Mouse (Mus musculus): ENCODE results near the gene Dtwd1. TPM values are rescaled to one million over a fixed set of nuclear protein-coding genes. Genes with fewer than 3 reads are reported as not detected.

Dtwd1 gene
- total RNA-seq (2014; rRNA removed; ENCODE audit: low replicate concordance) (3.5 and 4.2 TPM in 2 replicates), polyA plus RNA-seq (2015; fragmentation: Nextera tagmentation; extraction: Ambion mirVana) (13.6 and 15.5 TPM in 2 replicates)

GRCm38 (mm10) chr2:126151855-126152571, at the start of gene Dtwd1, which contains the start of gene Fam227b:
Dtwd1 (plus strand) TSS chr2:126152141.
Fam227b (minus strand) TSS chr2:126152004.
- TF ChIP-seq EP300 (IDR thresholded peaks at IDR 0.05; ENCODE audit: low read depth) (peak; percentile 54; the same call in 1 of the 2 replicates), CTCF (IDR thresholded peaks at IDR 0.05; ENCODE audit: low read depth) (no peak)
- peak; percentile 96 for DNase-seq (ENCODE audit: low spot score)
- peak; percentile 98 for ATAC-seq (ENCODE audit: insufficient read depth, low read depth)
- Histone ChIP-seq H3K27ac (ENCODE audit: low read depth) (peak within 1 kb of the TSS; percentile 93), H3K36me3 (replicated peaks; ENCODE audit: control insufficient read depth, insufficient read depth, low read length) (no peaks in the 10 kb centered on the region; the same call in 1 of the 2 replicates), H3K4me3 (ENCODE audit: low read depth, low read length) (peak within 1 kb of the TSS; percentile 87), H3K4me2 (ENCODE audit: low read depth, low read length) (peak within 1 kb of the TSS; percentile 59), H3K9me3 (replicated peaks; ENCODE audit: control insufficient read depth, low read length) (no peaks in the 10 kb centered on the region), H3K9ac (replicated peaks; ENCODE audit: low read depth, low read length) (peak within 1 kb of the TSS; percentile 85), H3K4me1 (ENCODE audit: control insufficient read depth, insufficient read depth) (peaks cover 7% of the 10 kb centered on the region; the same call in 1 of the 2 replicates), H3K27me3 (ENCODE audit: control insufficient read depth, insufficient read depth, low read length) (no peaks in the 10 kb centered on the region)
- WGBS: under 1% methylated on average over 57 of the region's 57 CpGs

GRCm38 (mm10) chr2:126147723-126148122, 4.2 kb upstream of the Dtwd1 start:
- Histone ChIP-seq H3K27ac (ENCODE audit: low read depth) (no peak overlapping the region), H3K4me1 (ENCODE audit: control insufficient read depth, insufficient read depth) (peaks cover 2% of the 10 kb centered on the region; the same call in 1 of the 2 replicates), H3K9ac (replicated peaks; ENCODE audit: low read depth, low read length) (no peak overlapping the region), H3K4me3 (ENCODE audit: low read depth, low read length) (no peak overlapping the region), H3K4me2 (ENCODE audit: low read depth, low read length) (no peak overlapping the region), H3K27me3 (ENCODE audit: control insufficient read depth, insufficient read depth, low read length) (no peaks in the 10 kb centered on the region), H3K36me3 (replicated peaks; ENCODE audit: control insufficient read depth, insufficient read depth, low read length) (no peaks in the 10 kb centered on the region), H3K9me3 (replicated peaks; ENCODE audit: control insufficient read depth, low read length) (no peaks in the 10 kb centered on the region)
- ATAC-seq (ENCODE audit: insufficient read depth, low read depth): no peak
- DNase-seq (ENCODE audit: low spot score): no peak
- TF ChIP-seq CTCF (IDR thresholded peaks at IDR 0.05; ENCODE audit: low read depth) (no peak), EP300 (IDR thresholded peaks at IDR 0.05; ENCODE audit: low read depth) (no peak)

GRCm38 (mm10) chr2:126165277-126166018, 13.5 kb downstream of the Dtwd1 start:
- Histone ChIP-seq H3K4me3 (ENCODE audit: low read depth, low read length) (no peak overlapping the region), H3K36me3 (replicated peaks; ENCODE audit: control insufficient read depth, insufficient read depth, low read length) (peaks cover 25% of the 10 kb centered on the region), H3K9me3 (replicated peaks; ENCODE audit: control insufficient read depth, low read length) (no peaks in the 10 kb centered on the region), H3K9ac (replicated peaks; ENCODE audit: low read depth, low read length) (no peak overlapping the region), H3K27me3 (ENCODE audit: control insufficient read depth, insufficient read depth, low read length) (no peaks in the 10 kb centered on the region), H3K4me2 (ENCODE audit: low read depth, low read length) (no peak overlapping the region), H3K27ac (ENCODE audit: low read depth) (no peak overlapping the region), H3K4me1 (ENCODE audit: control insufficient read depth, insufficient read depth) (no peaks in the 10 kb centered on the region)
- no peak for ATAC-seq (ENCODE audit: insufficient read depth, low read depth)
- 76% methylated on average over 5 of the region's 5 CpGs for WGBS
- DNase-seq (ENCODE audit: low spot score): no peak
- no peak for TF ChIP-seq EP300 (IDR thresholded peaks at IDR 0.05; ENCODE audit: low read depth)
- TF ChIP-seq CTCF (IDR thresholded peaks at IDR 0.05; ENCODE audit: low read depth): no peak

- TF ChIP-seq EP300 (IDR thresholded peaks at IDR 0.05; ENCODE audit: low read depth): no peak
- H3K9ac ChIP-seq (replicated peaks; ENCODE audit: low read depth, low read length): no peak overlapping the region
- H3K4me2 ChIP-seq (ENCODE audit: low read depth, low read length): no peak overlapping the region
- H3K4me1 ChIP-seq (ENCODE audit: control insufficient read depth, insufficient read depth): no peaks in the 10 kb centered on the region
- ATAC-seq (ENCODE audit: insufficient read depth, low read depth): no peak
- peaks cover 17% of the 10 kb centered on the region for H3K36me3 ChIP-seq (replicated peaks; ENCODE audit: control insufficient read depth, insufficient read depth, low read length)
- H3K9me3 ChIP-seq (replicated peaks; ENCODE audit: control insufficient read depth, low read length): no peaks in the 10 kb centered on the region
- no peak overlapping the region for H3K27ac ChIP-seq (ENCODE audit: low read depth)
- DNase-seq (ENCODE audit: low spot score): no peak
- no peak overlapping the region for H3K4me3 ChIP-seq (ENCODE audit: low read depth, low read length)
- no peaks in the 10 kb centered on the region for H3K27me3 ChIP-seq (ENCODE audit: control insufficient read depth, insufficient read depth, low read length)
These were observed 14.4 kb downstream of the Dtwd1 start for GRCm38 (mm10) chr2:126166335-126166734.

GRCm38 (mm10) chr2:126166848-126167617, 15.1 kb downstream of the Dtwd1 start:
- WGBS: 72% methylated on average over 8 of the region's 8 CpGs
- H3K4me3 ChIP-seq (ENCODE audit: low read depth, low read length): no peak overlapping the region
- TF ChIP-seq CTCF (IDR thresholded peaks at IDR 0.05; ENCODE audit: low read depth): no peak
- no peak for TF ChIP-seq EP300 (IDR thresholded peaks at IDR 0.05; ENCODE audit: low read depth)
- H3K9ac ChIP-seq (replicated peaks; ENCODE audit: low read depth, low read length): no peak overlapping the region
- no peak overlapping the region for H3K27ac ChIP-seq (ENCODE audit: low read depth)
- H3K36me3 ChIP-seq (replicated peaks; ENCODE audit: control insufficient read depth, insufficient read depth, low read length): peaks cover 10% of the 10 kb centered on the region
- no peak overlapping the region for H3K4me2 ChIP-seq (ENCODE audit: low read depth, low read length)
- ATAC-seq (ENCODE audit: insufficient read depth, low read depth) (no peak), DNase-seq (ENCODE audit: low spot score) (no peak)
- H3K4me1 ChIP-seq (ENCODE audit: control insufficient read depth, insufficient read depth): no peaks in the 10 kb centered on the region
- no peaks in the 10 kb centered on the region for H3K27me3 ChIP-seq (ENCODE audit: control insufficient read depth, insufficient read depth, low read length)
- no peaks in the 10 kb centered on the region for H3K9me3 ChIP-seq (replicated peaks; ENCODE audit: control insufficient read depth, low read length)

Data from heart, postnatal 0 days (tissue).